Mouse (Mus musculus): ENCODE results near the gene Pcgf2.
"Not testable (repeated sequence)": the region's sequence is repeated elsewhere in the genome, so short reads cannot be mapped to it uniquely, and the experiment has no call there.

Pcgf2 gene

GRCm38 (mm10) chr11:97650341-97650740 is 50.0 kb downstream of the Pcgf2 start:
- no peak for DNase-seq (ENCODE audit: low spot score)

- not testable (repeated sequence) for DNase-seq (ENCODE audit: low spot score)
These were observed 51.8 kb downstream of the Pcgf2 start for GRCm38 (mm10) chr11:97648541-97648940.

DNA sequence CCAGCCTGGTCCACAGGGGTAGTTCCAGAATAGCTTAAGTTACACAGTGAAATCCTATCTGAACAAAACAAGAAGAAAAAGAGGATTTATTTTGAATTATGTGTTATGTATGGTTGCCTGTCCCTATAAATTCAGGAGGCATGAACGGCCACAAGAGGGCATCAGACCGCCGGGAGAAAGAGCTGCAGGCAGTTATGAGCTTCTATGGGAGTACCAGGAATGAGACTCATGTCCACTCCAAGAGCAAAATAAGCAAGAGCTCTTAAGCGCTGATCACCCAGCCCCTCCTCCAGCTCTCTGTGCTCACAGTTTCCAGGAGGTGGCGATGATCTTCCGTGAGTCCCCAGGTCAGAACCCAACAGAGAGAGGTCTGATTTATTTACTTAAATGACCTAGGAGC is 55.5 kb downstream of the Pcgf2 start:
- peak; percentile 82 for DNase-seq (ENCODE audit: low spot score)

DNA sequence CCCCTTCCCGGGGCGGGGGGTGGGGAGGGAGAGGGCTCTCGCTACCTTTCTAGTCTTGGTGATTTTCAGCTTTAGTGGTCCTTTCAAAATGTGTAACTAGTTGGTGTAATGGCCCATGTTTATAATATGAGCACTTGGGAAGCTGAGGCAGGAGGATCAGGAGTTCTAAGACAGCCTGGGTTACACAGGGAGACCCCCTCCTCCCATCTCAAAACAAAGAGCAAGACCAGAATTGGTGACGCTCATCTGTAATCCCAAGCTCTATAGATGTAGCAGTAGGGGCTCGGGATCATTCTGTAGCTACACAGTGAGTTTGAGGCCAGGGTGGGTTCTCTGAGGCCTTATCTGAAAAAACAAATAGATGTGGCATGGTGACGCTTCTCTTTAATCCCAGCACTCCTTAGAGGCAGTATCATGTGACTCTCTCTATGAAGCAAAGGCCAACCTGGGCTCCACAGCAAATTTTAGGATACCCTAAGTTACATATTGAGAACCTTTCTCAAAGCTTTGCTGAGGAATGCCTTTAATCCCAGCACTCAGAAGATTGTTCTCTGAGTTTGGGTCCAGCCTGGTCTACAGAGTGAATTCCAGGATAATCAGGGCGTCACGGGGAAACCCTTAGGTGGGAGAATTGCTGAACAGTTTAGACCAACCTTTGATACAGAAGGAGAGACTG is 56.8 kb downstream of the Pcgf2 start:
- DNase-seq (ENCODE audit: low spot score) = no peak

DNA sequence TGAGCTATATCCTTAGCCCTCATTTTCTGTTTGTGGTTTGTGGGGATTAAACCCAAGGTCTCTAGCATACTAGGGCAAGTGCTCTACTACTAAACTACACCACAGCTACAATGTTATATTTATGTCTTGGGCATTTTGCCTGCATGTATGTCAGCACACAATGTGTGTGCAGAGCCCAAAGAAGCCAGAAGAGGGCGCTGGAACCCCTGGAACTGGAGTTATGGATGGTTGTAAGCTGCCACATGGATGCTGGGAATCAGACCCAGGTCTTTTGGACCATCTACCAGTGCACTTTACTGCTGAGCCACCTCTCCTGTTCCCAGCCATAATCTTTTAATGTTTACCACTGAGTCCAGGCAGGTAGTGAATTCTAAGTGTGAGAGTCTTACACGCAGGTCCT is 57.6 kb downstream of the Pcgf2 start:
- DNase-seq (ENCODE audit: low spot score) = no peak

DNA sequence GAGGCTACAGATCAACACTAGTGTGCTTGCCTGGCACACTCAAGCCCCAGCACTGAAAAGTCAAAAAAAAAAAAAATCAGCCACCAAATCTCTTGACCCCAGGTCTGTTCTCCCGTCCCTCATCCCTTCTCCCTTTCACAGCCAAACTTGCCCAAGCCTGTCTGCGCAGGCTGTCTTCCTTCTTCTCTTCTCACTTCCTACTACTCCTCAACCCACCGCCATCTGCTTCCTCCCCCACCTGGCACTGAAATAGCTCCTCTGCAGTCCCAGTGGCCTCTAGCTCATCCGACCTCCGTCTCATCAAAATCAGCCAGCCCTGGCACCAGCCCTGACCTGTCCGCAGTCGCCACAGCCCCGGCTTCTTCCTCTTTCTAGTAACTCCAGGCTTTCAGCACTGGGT is 58.6 kb downstream of the Pcgf2 start:
- no peak for DNase-seq (ENCODE audit: low spot score)
